Mouse (Mus musculus) megakaryocyte, embryonic 14.5 days (primary cell): ENCODE results near the gene Meaf6. TPM values are rescaled to one million over a fixed set of nuclear protein-coding genes. Genes with fewer than 3 reads are reported as not detected.

Experiments used
- H3K27me3 ChIP-seq: replicated peaks from 2 replicates; pipeline ENCODE3; 2012; ENCODE audit warnings: inconsistent platforms
- H3K36me3 ChIP-seq: replicated peaks from 2 replicates; pipeline ENCODE3; 2012; ENCODE audit warnings: low read length, inconsistent platforms, mixed read lengths
- H3K4me1 ChIP-seq: 2 replicates; pipeline ENCODE4 v1.6.1; 2012; ENCODE audit warnings: inconsistent platforms
- H3K4me3 ChIP-seq: replicated peaks from 2 replicates; pipeline ENCODE3; 2012; ENCODE audit warnings: moderate library complexity, mild to moderate bottlenecking, inconsistent platforms
- H3K9me3 ChIP-seq: 2 replicates; pipeline ENCODE4 v1.6.1; 2012; ENCODE audit warnings: inconsistent platforms
- FLI1 ChIP-seq: IDR thresholded peaks from 2 replicates; pipeline ENCODE4 v1.6.1; 2012; ENCODE audit warnings: low read length, inconsistent platforms, mixed read lengths
- GATA1 ChIP-seq: IDR thresholded peaks from 3 replicates; pipeline ENCODE4 v1.6.1; 2012; ENCODE audit warnings: mixed read lengths, low read length, inconsistent platforms, borderline replicate concordance
- polyA plus RNA-seq: library from polyadenylated mRNA; stranded (reverse); fragments of >175 nt; gene quantifications from 2 replicates; pipeline ENCODE4 v1.2.3, GENCODE M21; 2012; ENCODE audit warnings: low replicate concordance; ENCODE audit not compliant: insufficient read depth

Gene Meaf6
- polyA plus RNA-seq, 1 experiment, result 52.8 TPM

GRCm38 (mm10) chr4:125066490-125067370, 18.2 kb upstream of the Meaf6 start, which contains the start of gene Snip1:
Gene Snip1 (plus strand): TSS chr4:125066672.
- TF ChIP-seq FLI1, result peak; percentile 42; the same call in 1 of the 2 replicates
- no peak for TF ChIP-seq GATA1
- Histone ChIP-seq H3K4me3 (peak within 1 kb of the TSS; percentile 97), H3K4me1 (peaks cover 45% of the 10 kb centered on the region), H3K9me3 (no peaks in the 10 kb centered on the region), H3K36me3 (peaks cover 41% of the 10 kb centered on the region), H3K27me3 (no peaks in the 10 kb centered on the region)

GRCm38 (mm10) chr4:125077700-125078099, 7.2 kb upstream of the Meaf6 start:
- TF ChIP-seq GATA1 (no peak), FLI1 (no peak)
- no peaks in the 10 kb centered on the region for H3K27me3 ChIP-seq
- no peak overlapping the region for H3K4me3 ChIP-seq
- H3K36me3 ChIP-seq, result peaks cover 59% of the 10 kb centered on the region
- no peaks in the 10 kb centered on the region for H3K4me1 ChIP-seq
- H3K9me3 ChIP-seq, result peaks cover 3% of the 10 kb centered on the region

- no peaks in the 10 kb centered on the region for H3K27me3 ChIP-seq
- H3K36me3 ChIP-seq, result peaks cover 49% of the 10 kb centered on the region
- TF ChIP-seq GATA1 (no peak), FLI1 (no peak)
Measured at GRCm38 (mm10) chr4:125078698-125079097, 6.2 kb upstream of the Meaf6 start.

GRCm38 (mm10) chr4:125085346-125085841, 460 bp downstream of the Meaf6 start:
- Histone ChIP-seq H3K27me3 (no peaks in the 10 kb centered on the region), H3K4me1 (peaks cover 23% of the 10 kb centered on the region), H3K9me3 (peaks cover 3% of the 10 kb centered on the region), H3K36me3 (peaks cover 43% of the 10 kb centered on the region), H3K4me3 (peak overlapping the region; percentile 98)
- no peak for TF ChIP-seq FLI1
- TF ChIP-seq GATA1, result no peak

More at GRCm38 (mm10) chr4:125078698-125079097, 6.2 kb upstream of the Meaf6 start:
- Histone ChIP-seq H3K4me3 (no peak overlapping the region), H3K4me1 (peaks cover 6% of the 10 kb centered on the region), H3K9me3 (peaks cover 3% of the 10 kb centered on the region)

GRCm38 (mm10) chr4:125093031-125093430, 8.1 kb downstream of the Meaf6 start:
- Histone ChIP-seq H3K9me3 (peaks cover 4% of the 10 kb centered on the region; the same call in 1 of the 2 replicates), H3K36me3 (peaks cover 63% of the 10 kb centered on the region), H3K4me1 (peaks cover 23% of the 10 kb centered on the region), H3K27me3 (no peaks in the 10 kb centered on the region), H3K4me3 (no peak overlapping the region)
- TF ChIP-seq GATA1 (no peak), FLI1 (no peak)

- Histone ChIP-seq H3K9me3 (peaks cover 4% of the 10 kb centered on the region; the same call in 1 of the 2 replicates), H3K4me1 (peaks cover 38% of the 10 kb centered on the region), H3K4me3 (no peak overlapping the region), H3K36me3 (peaks cover 39% of the 10 kb centered on the region), H3K27me3 (no peaks in the 10 kb centered on the region)
- TF ChIP-seq FLI1, result no peak
- no peak for TF ChIP-seq GATA1
Measured at GRCm38 (mm10) chr4:125096066-125096465, 11.1 kb downstream of the Meaf6 start.

GRCm38 (mm10) chr4:125097412-125097811, 12.5 kb downstream of the Meaf6 start:
- H3K36me3 ChIP-seq, result peaks cover 29% of the 10 kb centered on the region
- TF ChIP-seq GATA1, result no peak
- no peak for TF ChIP-seq FLI1
- H3K27me3 ChIP-seq, result no peaks in the 10 kb centered on the region
- H3K9me3 ChIP-seq, result no peaks in the 10 kb centered on the region
- H3K4me1 ChIP-seq, result peaks cover 38% of the 10 kb centered on the region
- no peak overlapping the region for H3K4me3 ChIP-seq

GRCm38 (mm10) chr4:125099458-125099857, 14.5 kb downstream of the Meaf6 start:
- TF ChIP-seq FLI1 (no peak), GATA1 (no peak)
- H3K36me3 ChIP-seq, result peaks cover 34% of the 10 kb centered on the region

GRCm38 (mm10) chr4:125101334-125101733, 16.4 kb downstream of the Meaf6 start:
- Histone ChIP-seq H3K27me3 (no peaks in the 10 kb centered on the region), H3K9me3 (no peaks in the 10 kb centered on the region), H3K4me1 (peaks cover 28% of the 10 kb centered on the region), H3K4me3 (no peak overlapping the region), H3K36me3 (peaks cover 37% of the 10 kb centered on the region)
- TF ChIP-seq FLI1, result no peak

More at GRCm38 (mm10) chr4:125099458-125099857, 14.5 kb downstream of the Meaf6 start:
- H3K4me3 ChIP-seq, result no peak overlapping the region
- no peaks in the 10 kb centered on the region for H3K9me3 ChIP-seq
- peaks cover 33% of the 10 kb centered on the region for H3K4me1 ChIP-seq
- H3K27me3 ChIP-seq, result no peaks in the 10 kb centered on the region

GRCm38 (mm10) chr4:125105354-125105753, 20.4 kb downstream of the Meaf6 start:
- Histone ChIP-seq H3K4me1 (0 out of 2 replicates have a peak, but pooled peaks cover 4% of the 10 kb centered on the region), H3K9me3 (no peaks in the 10 kb centered on the region), H3K36me3 (peaks cover 54% of the 10 kb centered on the region), H3K4me3 (no peak overlapping the region), H3K27me3 (no peaks in the 10 kb centered on the region)
- TF ChIP-seq FLI1 (no peak), GATA1 (no peak)
